Mouse (Mus musculus): Measurements from ENCODE around the gene Stk19. TPM values are rescaled to one million over a fixed set of nuclear protein-coding genes. Genes with fewer than 3 reads are reported as not detected.

The Stk19 gene
- polyA plus RNA-seq (2011; ENCODE audit: insufficient read length, low read depth, missing spikeins), result 17.9 and 19.2 TPM in 2 replicates

DNA sequence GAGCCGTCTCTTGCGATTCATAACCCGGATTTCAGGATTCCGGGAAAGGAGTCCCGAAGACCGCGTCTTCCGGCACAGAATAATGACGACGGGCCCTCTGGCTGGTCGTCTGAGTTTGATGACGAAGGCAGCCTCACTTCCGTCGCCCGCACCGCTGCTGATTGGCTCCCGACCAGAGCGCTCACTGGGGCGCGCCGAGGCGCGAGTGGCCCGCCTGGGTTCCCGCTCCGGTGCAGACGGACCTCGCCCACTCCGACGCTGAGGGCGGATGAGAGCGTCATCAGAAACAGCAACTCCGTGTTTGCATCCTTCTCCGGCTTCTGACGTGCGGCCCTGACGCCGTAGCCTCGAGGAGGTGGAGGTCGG lies at the start of gene Stk19, which contains the start of gene Dxo:
Stk19 (minus strand) TSS at position 90 of the 366 bp plus-strand sequence.
Dxo (plus strand) TSS at position 164 of the 366 bp plus-strand sequence.
- TF ChIP-seq CTCF (IDR thresholded peaks at IDR 0.05; ENCODE audit: borderline replicate concordance, insufficient read depth, low read length), result no peak
- TF ChIP-seq POLR2A (IDR thresholded peaks at IDR 0.05; ENCODE audit: low read depth, low read length), result peak; percentile 90
- Histone ChIP-seq H3K4me1 (ENCODE audit: control insufficient read depth, insufficient read depth, low read length) (peaks cover 7% of the 10 kb centered on the region), H3K27ac (ENCODE audit: insufficient read depth, low read length) (peak within 1 kb of the TSS; percentile 75), H3K4me3 (ENCODE audit: insufficient read depth, low read length) (peak within 1 kb of the TSS; percentile 85)

DNA sequence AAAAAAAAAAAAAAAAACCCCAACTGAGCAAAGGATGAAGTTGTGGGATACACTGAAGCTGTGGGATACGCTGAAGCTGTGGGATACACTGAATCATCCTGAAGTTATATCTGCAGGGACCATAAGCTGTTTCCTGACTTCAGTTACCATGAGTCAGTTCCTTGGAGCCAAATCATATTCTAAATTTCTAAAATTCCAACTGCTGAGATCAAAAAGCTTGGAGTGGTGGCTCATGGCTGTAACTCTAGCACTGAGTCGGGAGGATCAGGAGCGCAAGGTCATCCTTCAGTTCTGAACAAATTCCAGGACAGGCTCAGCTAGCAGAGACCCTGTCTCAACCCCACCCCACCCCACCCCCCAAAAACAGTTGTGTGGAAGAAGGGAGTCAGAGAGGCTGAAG lies 48.9 kb upstream of the Stk19 start:
- Histone ChIP-seq H3K4me1 (ENCODE audit: control insufficient read depth, insufficient read depth, low read length) (peaks cover 17% of the 10 kb centered on the region), H3K4me3 (ENCODE audit: insufficient read depth, low read length) (no peak overlapping the region), H3K27ac (ENCODE audit: insufficient read depth, low read length) (peak overlapping the region; percentile 72; the same call in 1 of the 2 replicates)
- TF ChIP-seq CTCF (IDR thresholded peaks at IDR 0.05; ENCODE audit: borderline replicate concordance, insufficient read depth, low read length), result no peak
- no peak for TF ChIP-seq POLR2A (IDR thresholded peaks at IDR 0.05; ENCODE audit: low read depth, low read length)

DNA sequence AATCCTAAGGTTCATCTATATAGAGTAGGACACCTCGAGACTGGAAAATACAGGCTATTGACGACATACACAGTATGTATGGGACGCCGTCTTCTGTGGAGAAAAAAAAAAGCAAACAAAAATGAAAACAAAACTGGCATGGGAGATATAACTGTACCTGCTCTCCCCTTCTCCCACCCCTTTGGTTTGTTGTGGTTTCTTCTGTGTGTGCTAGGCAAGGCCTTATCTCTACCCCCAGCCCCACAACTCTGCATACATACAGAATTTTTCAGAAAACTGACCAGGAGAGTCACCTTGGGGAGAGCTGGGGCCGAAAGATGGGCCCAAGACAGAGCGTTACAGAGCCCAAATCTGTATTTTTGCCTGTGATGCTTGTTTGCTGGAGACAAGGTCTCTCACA lies 48.0 kb upstream of the Stk19 start:
- H3K4me3 ChIP-seq (ENCODE audit: insufficient read depth, low read length), result no peak overlapping the region
- H3K27ac ChIP-seq (ENCODE audit: insufficient read depth, low read length), result peak overlapping the region; percentile 44; the same call in 1 of the 2 replicates
- TF ChIP-seq CTCF (IDR thresholded peaks at IDR 0.05; ENCODE audit: borderline replicate concordance, insufficient read depth, low read length) (no peak), POLR2A (IDR thresholded peaks at IDR 0.05; ENCODE audit: low read depth, low read length) (no peak)
- H3K4me1 ChIP-seq (ENCODE audit: control insufficient read depth, insufficient read depth, low read length), result peaks cover 17% of the 10 kb centered on the region

- TF ChIP-seq POLR2A (IDR thresholded peaks at IDR 0.05; ENCODE audit: low read depth, low read length) (no peak), CTCF (IDR thresholded peaks at IDR 0.05; ENCODE audit: borderline replicate concordance, insufficient read depth, low read length) (peak; percentile 18; the same call in 1 of the 2 replicates)
- no peak overlapping the region for H3K27ac ChIP-seq (ENCODE audit: insufficient read depth, low read length)
- H3K4me3 ChIP-seq (ENCODE audit: insufficient read depth, low read length), result no peak overlapping the region
These were observed 46.6 kb upstream of the Stk19 start for GRCm38 (mm10) chr17:34883332-34883731.

DNA sequence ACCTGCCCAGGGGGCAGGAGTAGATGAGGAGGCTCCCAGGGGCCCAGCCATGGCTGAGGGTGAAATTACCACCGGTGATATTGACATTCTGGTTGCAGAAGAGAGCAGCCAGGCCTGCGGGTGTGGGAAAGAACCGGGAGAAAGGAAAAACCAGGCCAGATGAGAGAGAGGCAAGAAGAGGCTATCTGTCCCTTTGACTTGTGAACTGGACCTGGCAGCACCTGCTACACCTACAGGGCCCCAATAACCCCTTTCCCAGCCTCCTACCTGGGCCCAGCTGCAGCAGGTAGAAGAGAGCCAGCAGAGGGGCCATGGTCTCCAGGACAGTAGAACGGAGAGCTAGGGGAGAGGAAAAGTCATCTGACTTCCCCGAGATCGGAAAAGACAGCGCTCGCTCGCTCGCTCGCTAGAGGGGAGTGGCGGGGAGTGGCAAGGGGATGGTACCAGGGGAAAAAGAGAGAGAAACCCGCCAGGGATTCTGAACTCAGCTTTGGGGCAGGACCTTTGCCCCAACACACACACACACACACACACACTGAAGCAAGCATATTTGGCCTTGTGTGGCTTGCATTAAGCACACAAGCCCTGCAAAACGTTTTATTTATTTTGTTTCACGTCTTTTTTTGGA lies 45.1 kb upstream of the Stk19 start, which contains the start of gene Gm20547:
Gm20547 (minus strand) TSS at position 360 of the 628 bp plus-strand sequence.
- TF ChIP-seq POLR2A (IDR thresholded peaks at IDR 0.05; ENCODE audit: low read depth, low read length) (no peak), CTCF (IDR thresholded peaks at IDR 0.05; ENCODE audit: borderline replicate concordance, insufficient read depth, low read length) (no peak)
- peaks cover 17% of the 10 kb centered on the region for H3K4me1 ChIP-seq (ENCODE audit: control insufficient read depth, insufficient read depth, low read length)
- no peak within 1 kb of the TSS for H3K27ac ChIP-seq (ENCODE audit: insufficient read depth, low read length)
- H3K4me3 ChIP-seq (ENCODE audit: insufficient read depth, low read length), result no peak within 1 kb of the TSS

More at GRCm38 (mm10) chr17:34883332-34883731, 46.6 kb upstream of the Stk19 start:
- H3K4me1 ChIP-seq (ENCODE audit: control insufficient read depth, insufficient read depth, low read length), result peaks cover 17% of the 10 kb centered on the region

GRCm38 (mm10) chr17:34881166-34881565 lies 44.4 kb upstream of the Stk19 start:
- no peak for TF ChIP-seq CTCF (IDR thresholded peaks at IDR 0.05; ENCODE audit: borderline replicate concordance, insufficient read depth, low read length)
- no peak for TF ChIP-seq POLR2A (IDR thresholded peaks at IDR 0.05; ENCODE audit: low read depth, low read length)
- peaks cover 12% of the 10 kb centered on the region for H3K4me1 ChIP-seq (ENCODE audit: control insufficient read depth, insufficient read depth, low read length)

DNA sequence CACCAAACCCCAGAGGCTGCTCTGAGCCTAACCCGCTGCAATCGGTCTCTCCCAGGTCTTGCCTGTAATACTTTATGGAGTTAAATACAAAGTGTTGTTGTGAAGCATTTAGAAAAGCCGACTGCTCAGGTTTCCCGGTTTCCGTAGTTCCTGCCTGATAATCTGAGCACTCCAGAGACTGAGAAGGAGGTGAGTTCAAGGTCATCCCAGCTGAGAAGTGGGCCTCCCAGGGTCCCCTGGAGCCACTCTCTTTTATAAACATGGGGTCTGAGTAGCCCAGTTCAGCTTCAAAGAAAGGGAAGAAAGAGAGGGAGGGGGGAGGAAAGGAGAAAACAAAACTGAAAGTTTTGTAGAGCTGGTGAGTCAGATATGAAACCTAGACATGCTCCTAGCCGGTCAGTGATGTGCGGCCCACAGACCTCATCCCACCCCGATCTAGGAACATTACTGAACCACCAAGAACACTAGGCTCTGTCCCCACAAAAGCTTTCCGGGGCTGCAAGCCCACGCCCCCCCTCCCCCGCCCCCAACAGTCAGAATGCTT lies 42.7 kb upstream of the Stk19 start, which contains the start of gene Zbtb12:
Zbtb12 (plus strand) TSS at position 148 of the 544 bp plus-strand sequence.
- 0 out of 2 replicates have a peak within 1 kb of the TSS, but pooled peaks have one; percentile 23 for H3K27ac ChIP-seq (ENCODE audit: insufficient read depth, low read length)

More at GRCm38 (mm10) chr17:34881166-34881565, 44.4 kb upstream of the Stk19 start:
- no peak overlapping the region for H3K4me3 ChIP-seq (ENCODE audit: insufficient read depth, low read length)
- H3K27ac ChIP-seq (ENCODE audit: insufficient read depth, low read length), result no peak overlapping the region

DNA sequence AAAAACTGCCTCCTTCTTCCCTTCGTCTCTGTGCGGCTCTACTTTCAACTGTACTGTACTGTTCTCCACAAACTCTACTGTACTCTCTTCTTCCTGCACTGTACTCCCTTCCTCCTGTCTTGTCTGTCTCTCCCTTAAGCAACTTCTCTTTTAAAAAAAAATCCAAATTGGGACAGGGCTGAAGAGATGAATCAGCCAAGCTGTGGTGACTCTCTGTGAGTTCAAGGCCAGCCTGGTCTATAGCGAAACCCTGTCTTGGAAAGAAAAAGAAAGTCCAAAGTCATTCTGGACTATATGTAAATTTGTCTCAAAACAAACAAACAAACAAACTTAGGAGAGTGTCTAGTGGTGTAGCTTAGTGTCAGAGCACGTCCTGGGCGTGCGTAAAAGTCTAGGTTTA lies 37.6 kb upstream of the Stk19 start:
- H3K27ac ChIP-seq (ENCODE audit: insufficient read depth, low read length), result no peak overlapping the region
- H3K4me3 ChIP-seq (ENCODE audit: insufficient read depth, low read length), result no peak overlapping the region
- no peaks in the 10 kb centered on the region for H3K4me1 ChIP-seq (ENCODE audit: control insufficient read depth, insufficient read depth, low read length)
- TF ChIP-seq CTCF (IDR thresholded peaks at IDR 0.05; ENCODE audit: borderline replicate concordance, insufficient read depth, low read length) (no peak), POLR2A (IDR thresholded peaks at IDR 0.05; ENCODE audit: low read depth, low read length) (no peak)

More for the DNA sequence above, 42.7 kb upstream of the Stk19 start, which contains the start of gene Zbtb12:
- H3K4me1 ChIP-seq (ENCODE audit: control insufficient read depth, insufficient read depth, low read length), result peaks cover 4% of the 10 kb centered on the region; the same call in 1 of the 2 replicates
- TF ChIP-seq CTCF (IDR thresholded peaks at IDR 0.05; ENCODE audit: borderline replicate concordance, insufficient read depth, low read length) (no peak), POLR2A (IDR thresholded peaks at IDR 0.05; ENCODE audit: low read depth, low read length) (no peak)
- H3K4me3 ChIP-seq (ENCODE audit: insufficient read depth, low read length), result no peak within 1 kb of the TSS

GRCm38 (mm10) chr17:34865981-34866380 lies 29.2 kb upstream of the Stk19 start:
- Histone ChIP-seq H3K27ac (ENCODE audit: insufficient read depth, low read length) (no peak overlapping the region), H3K4me1 (ENCODE audit: control insufficient read depth, insufficient read depth, low read length) (no peaks in the 10 kb centered on the region), H3K4me3 (ENCODE audit: insufficient read depth, low read length) (no peak overlapping the region)
- TF ChIP-seq CTCF (IDR thresholded peaks at IDR 0.05; ENCODE audit: borderline replicate concordance, insufficient read depth, low read length), result no peak
- no peak for TF ChIP-seq POLR2A (IDR thresholded peaks at IDR 0.05; ENCODE audit: low read depth, low read length)

All from embryonic fibroblast, embryonic 13.5 days (primary cell).